Mouse (Mus musculus): ENCODE results near the gene 4931429L15Rik. TPM values are rescaled to one million over a fixed set of nuclear protein-coding genes. Genes with fewer than 3 reads are reported as not detected.

4931429L15Rik gene
- polyA plus RNA-seq, 1 experiment from 2014 or later, result not detected

DNA sequence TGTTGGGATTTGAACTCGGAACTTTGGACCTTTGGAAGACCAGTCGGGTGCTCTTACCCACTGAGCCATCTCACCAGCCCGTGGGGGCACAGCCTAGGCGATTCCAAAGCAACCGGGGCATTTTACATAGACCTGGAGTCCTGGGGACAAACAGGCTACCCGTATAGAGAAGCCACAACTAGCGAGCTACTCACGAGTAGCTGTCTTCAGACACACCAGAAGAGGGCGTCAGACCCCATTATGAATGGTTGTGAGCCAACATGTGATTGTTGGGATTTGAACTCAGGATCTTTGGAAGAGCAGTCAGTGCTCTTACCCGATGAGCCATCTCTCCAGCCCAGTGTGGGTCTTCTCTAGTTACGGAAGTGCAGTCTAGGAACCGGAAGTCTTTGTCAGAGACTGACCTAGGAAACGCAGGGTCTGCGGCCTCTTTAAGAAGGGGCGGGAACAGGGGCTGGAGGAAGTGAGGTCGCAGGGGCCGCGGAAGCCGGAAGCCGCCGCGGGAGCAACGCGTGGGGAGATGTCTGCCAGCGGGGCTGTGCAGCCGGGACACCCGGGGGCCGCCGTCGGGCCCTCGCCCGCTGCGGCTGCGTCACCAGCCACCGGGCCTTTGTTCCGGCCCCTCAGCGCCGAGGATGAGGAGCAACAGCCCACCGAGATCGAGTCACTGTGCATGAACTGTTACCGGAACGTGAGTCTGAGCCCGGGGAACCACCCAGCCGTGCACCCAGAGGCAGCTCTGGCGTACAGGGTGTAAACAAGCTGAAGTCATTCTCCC, 46.9 kb downstream of the 4931429L15Rik start, which contains the start of gene Zpr1:
Gene Zpr1 (plus strand): TSS at position 388 of the 778 bp plus-strand sequence.
- Histone ChIP-seq H3K27me3 (peaks cover 27% of the 10 kb centered on the region), H3K27ac (replicated peaks) (peak within 1 kb of the TSS; percentile 57), H3K4me3 (peak within 1 kb of the TSS; percentile 76), H3K4me1 (replicated peaks) (peaks cover 14% of the 10 kb centered on the region), H3K36me3 (peaks cover 36% of the 10 kb centered on the region), H3K9ac (peak within 1 kb of the TSS; percentile 77), H3K9me3 (no peaks in the 10 kb centered on the region), H3K4me2 (peak within 1 kb of the TSS; percentile 90)
- ATAC-seq (ENCODE audit: low read depth), result peak; percentile 98
- 5% methylated on average over 45 of the region's 45 CpGs for WGBS

DNA sequence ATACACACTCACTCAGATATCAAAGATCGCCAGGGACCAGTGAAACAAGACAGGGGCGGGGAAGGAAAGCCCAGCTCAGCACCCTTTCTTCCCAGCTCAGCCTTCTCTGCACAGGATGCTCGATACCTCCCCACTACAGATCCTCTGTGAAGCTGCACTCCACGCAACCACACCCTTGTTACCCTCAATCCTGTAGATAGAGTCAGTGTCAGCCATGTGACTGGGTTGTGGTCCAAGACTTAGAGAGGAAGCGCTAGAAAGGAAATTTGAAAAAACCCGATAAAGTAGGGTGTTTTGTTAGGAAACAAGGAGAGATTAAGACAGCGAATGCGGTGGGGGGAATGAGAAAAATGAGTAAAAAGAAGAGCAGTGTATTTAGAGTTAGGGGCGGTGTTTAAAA, 47.7 kb downstream of the 4931429L15Rik start:
- Histone ChIP-seq H3K4me1 (replicated peaks) (peaks cover 14% of the 10 kb centered on the region), H3K27ac (replicated peaks) (no peak overlapping the region), H3K36me3 (peaks cover 28% of the 10 kb centered on the region), H3K9me3 (no peaks in the 10 kb centered on the region), H3K27me3 (peaks cover 33% of the 10 kb centered on the region), H3K4me3 (no peak overlapping the region), H3K4me2 (peak overlapping the region; percentile 90; the same call in 1 of the 2 replicates), H3K9ac (no peak overlapping the region)
- WGBS, result 90% methylated on average over 9 of the region's 9 CpGs
- no peak for ATAC-seq (ENCODE audit: low read depth)

DNA sequence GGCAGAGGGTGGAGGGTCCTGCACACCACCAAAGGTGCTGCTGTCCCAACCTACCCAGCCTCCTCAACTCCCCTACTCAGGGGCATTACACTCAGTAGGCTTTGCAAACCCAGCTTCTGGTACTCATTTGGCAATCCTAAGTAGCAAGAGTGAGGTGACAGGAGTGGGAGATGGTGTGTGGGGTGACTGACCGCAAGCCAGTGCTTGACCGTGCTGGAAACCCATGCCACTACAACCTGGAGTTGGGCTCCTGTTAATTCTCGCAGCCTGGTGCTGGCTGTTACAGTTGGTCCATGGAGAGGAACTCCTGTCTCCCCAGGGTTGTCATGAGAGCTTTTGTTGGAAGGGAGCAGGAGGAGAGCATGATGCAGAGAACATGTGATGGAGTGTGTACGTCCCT, 49.0 kb downstream of the 4931429L15Rik start:
- peaks cover 33% of the 10 kb centered on the region for H3K27me3 ChIP-seq
- no peak overlapping the region for H3K4me3 ChIP-seq
- H3K9me3 ChIP-seq, result no peaks in the 10 kb centered on the region
- no peak overlapping the region for H3K4me2 ChIP-seq
- peaks cover 14% of the 10 kb centered on the region for H3K4me1 ChIP-seq (replicated peaks)
- peaks cover 15% of the 10 kb centered on the region for H3K36me3 ChIP-seq
- no peak overlapping the region for H3K9ac ChIP-seq
- no peak for ATAC-seq (ENCODE audit: low read depth)
- 91% methylated on average over 4 of the region's 4 CpGs for WGBS
- H3K27ac ChIP-seq (replicated peaks), result no peak overlapping the region

DNA sequence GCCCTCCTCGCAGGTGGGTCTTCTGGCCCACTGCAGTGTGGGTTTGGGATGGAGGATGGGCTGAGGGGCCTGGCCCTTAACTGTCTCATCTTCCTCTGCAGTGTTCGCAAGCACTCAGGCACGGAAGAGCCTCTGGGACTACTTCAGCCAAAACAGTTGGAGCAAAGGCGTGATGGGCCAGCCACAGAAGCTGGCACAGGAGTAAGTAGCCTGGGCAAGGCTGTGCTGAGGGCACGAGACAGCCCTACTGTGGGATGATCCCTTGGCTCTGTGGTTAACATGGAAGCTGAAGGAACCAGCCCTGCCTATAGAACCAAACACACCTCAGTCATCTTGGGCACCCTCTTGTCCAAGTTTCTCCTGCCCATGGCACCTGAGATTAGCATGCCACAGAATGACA, 50.7 kb downstream of the 4931429L15Rik start:
- Histone ChIP-seq H3K4me1 (replicated peaks) (peaks cover 8% of the 10 kb centered on the region), H3K4me2 (no peak overlapping the region), H3K27ac (replicated peaks) (no peak overlapping the region), H3K27me3 (peaks cover 33% of the 10 kb centered on the region), H3K9ac (no peak overlapping the region), H3K4me3 (no peak overlapping the region), H3K9me3 (no peaks in the 10 kb centered on the region), H3K36me3 (no peaks in the 10 kb centered on the region)
- WGBS, result 79% methylated on average over 5 of the region's 5 CpGs
- ATAC-seq (ENCODE audit: low read depth), result no peak

DNA sequence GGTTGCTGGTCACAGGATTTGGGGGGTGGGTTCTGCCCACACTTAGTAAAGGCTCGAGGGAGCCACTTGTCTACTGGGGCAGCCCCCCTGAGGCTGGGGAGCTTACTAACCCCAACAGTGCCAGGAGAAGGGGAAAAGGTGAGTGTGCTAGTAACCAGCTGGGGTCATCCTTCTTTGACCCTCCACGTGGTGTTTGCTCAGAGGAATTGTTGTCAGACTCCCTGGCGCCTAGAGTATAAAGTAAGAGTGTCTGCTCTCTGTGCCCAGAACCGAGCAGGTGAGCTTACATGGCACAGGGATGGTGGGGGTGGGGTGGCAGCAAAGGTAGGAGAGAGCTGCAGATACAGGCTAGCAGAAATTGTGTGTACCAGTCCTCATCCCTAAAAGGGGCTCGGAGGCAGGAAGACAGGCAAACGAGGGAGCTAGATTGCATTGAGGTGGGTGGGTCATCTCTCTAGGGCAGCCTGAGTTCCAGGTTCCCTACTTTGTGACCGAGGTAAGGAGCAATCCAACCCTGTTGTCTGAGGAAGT, 51.4 kb downstream of the 4931429L15Rik start, which contains the start of gene Apoa5:
Gene Apoa5 (plus strand): TSS at position 291 of the 531 bp plus-strand sequence.
- no peak for ATAC-seq (ENCODE audit: low read depth)
- H3K9me3 ChIP-seq, result no peaks in the 10 kb centered on the region

DNA sequence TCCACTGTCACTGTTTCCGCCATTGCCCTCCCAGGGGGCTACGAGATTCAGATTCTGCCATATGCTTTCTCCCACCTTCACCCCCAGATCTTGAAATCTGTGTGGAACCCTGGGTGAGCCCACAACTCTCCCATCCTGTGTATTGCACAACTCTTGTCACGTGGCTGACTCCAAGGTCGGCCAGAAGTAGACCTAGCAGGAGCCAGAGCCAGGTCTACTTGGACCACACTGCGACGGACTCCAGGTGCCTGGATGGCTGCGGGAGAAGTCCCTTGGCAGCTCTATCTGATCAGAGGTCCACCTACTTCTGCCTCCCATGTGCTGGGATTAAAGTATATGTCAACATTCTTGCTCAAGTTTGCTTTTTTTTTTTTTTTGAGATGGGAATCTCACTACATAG, 58.7 kb downstream of the 4931429L15Rik start:
- Histone ChIP-seq H3K9me3 (no peaks in the 10 kb centered on the region), H3K4me1 (replicated peaks) (no peaks in the 10 kb centered on the region), H3K36me3 (no peaks in the 10 kb centered on the region), H3K4me2 (no peak overlapping the region), H3K27me3 (no peaks in the 10 kb centered on the region), H3K4me3 (no peak overlapping the region), H3K27ac (replicated peaks) (no peak overlapping the region), H3K9ac (no peak overlapping the region)
- 90% methylated on average over 7 of the region's 7 CpGs for WGBS
- no peak for ATAC-seq (ENCODE audit: low read depth)

More for the DNA sequence above, 51.4 kb downstream of the 4931429L15Rik start, which contains the start of gene Apoa5:
- Histone ChIP-seq H3K4me3 (no peak within 1 kb of the TSS), H3K27me3 (peaks cover 33% of the 10 kb centered on the region), H3K9ac (no peak within 1 kb of the TSS), H3K27ac (replicated peaks) (no peak within 1 kb of the TSS), H3K4me2 (no peak within 1 kb of the TSS), H3K36me3 (no peaks in the 10 kb centered on the region), H3K4me1 (replicated peaks) (peaks cover under 1% of the 10 kb centered on the region)
- 59% methylated on average over 7 of the region's 7 CpGs for WGBS

DNA sequence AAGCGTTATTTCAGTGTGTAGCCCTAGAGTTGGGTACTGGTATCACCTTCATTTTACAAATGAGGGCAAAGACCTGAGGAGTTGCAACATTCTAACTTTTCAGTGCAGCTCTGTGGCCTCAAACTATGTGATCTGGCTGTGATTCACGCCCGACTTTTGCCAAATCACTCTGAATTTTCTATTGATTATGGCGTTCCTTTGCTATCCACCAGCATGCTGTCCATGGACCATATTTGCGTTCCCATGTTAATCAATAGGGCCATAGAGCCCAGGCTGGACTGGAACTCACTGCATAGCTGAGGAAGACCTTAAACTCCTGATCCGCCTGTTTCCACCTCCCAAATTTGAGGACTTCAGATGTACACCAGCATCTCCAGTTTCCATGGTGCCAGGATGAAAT, 60.7 kb downstream of the 4931429L15Rik start:
- WGBS, result 89% methylated on average over 6 of the region's 6 CpGs
- no peak for ATAC-seq (ENCODE audit: low read depth)

DNA sequence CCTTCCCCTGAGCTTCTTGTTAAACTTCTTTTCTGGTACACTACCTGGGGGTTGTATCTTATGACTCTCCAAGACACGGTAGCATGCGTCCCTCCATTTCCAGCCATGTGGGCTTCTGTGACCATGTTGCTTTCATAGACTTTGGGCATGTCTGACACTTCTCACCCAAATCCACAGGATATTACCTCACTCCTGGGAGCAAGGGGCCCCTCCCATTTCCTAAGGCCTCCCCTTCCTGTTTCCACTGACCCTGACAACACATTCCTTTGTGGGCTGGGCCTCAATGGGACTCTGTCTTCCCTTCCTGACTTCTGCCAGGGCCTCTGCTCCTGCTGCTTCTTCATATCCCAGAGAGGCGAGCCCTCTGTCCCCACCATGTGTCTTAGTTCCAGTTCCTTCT, 62.2 kb downstream of the 4931429L15Rik start:
- H3K27ac ChIP-seq (replicated peaks), result no peak overlapping the region
- H3K4me3 ChIP-seq, result no peak overlapping the region
- no peaks in the 10 kb centered on the region for H3K9me3 ChIP-seq
- no peak overlapping the region for H3K9ac ChIP-seq
- no peaks in the 10 kb centered on the region for H3K4me1 ChIP-seq (replicated peaks)
- no peak for ATAC-seq (ENCODE audit: low read depth)
- 89% methylated on average over 3 of the region's 3 CpGs for WGBS
- no peak overlapping the region for H3K4me2 ChIP-seq
- no peaks in the 10 kb centered on the region for H3K27me3 ChIP-seq
- no peaks in the 10 kb centered on the region for H3K36me3 ChIP-seq

More for the DNA sequence above, 60.7 kb downstream of the 4931429L15Rik start:
- Histone ChIP-seq H3K27me3 (no peaks in the 10 kb centered on the region), H3K27ac (replicated peaks) (no peak overlapping the region), H3K4me3 (no peak overlapping the region), H3K36me3 (no peaks in the 10 kb centered on the region), H3K4me2 (no peak overlapping the region), H3K9me3 (no peaks in the 10 kb centered on the region), H3K4me1 (replicated peaks) (no peaks in the 10 kb centered on the region), H3K9ac (no peak overlapping the region)

DNA sequence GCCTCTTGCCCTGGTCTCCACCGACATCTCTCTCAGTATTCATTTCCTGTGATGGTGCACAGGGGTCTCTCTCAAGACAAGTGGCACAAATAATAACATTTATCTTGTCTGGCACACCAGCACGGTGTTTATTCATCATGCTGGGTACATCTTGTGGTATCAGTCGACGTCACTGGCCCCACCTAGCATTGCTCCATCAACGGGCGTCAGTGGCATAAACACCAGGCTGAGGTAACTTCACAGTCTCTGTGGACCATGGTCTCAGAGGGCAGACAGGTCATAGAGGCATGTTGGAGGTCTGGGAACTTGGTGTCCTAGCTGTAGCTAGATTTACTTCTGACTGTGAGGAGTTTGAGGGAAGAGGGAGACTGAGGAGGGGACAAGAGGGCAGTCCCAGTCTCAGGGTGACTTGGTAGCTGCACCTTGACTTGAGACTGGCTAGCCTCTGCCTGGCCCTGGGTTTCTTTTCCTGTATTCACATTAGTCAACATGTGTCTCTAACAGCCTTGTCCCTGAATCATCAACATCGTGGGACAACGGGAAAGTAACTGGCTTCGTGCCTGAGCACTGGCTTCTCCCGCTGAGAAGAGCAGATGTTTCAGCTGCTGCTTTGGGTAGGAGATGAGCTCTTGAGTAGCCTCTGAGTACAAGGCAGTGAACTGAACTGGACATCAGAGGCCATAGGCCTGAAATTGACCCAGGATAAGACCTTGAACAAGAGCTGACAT, 63.0 kb downstream of the 4931429L15Rik start:
- no peak overlapping the region for H3K4me2 ChIP-seq
- no peaks in the 10 kb centered on the region for H3K27me3 ChIP-seq
- H3K27ac ChIP-seq (replicated peaks), result no peak overlapping the region
- no peak overlapping the region for H3K4me3 ChIP-seq
- H3K9ac ChIP-seq, result no peak overlapping the region
- no peaks in the 10 kb centered on the region for H3K9me3 ChIP-seq
- 89% methylated on average over 10 of the region's 10 CpGs for WGBS
- H3K36me3 ChIP-seq, result no peaks in the 10 kb centered on the region
- H3K4me1 ChIP-seq (replicated peaks), result no peaks in the 10 kb centered on the region
- ATAC-seq (ENCODE audit: low read depth), result no peak

DNA sequence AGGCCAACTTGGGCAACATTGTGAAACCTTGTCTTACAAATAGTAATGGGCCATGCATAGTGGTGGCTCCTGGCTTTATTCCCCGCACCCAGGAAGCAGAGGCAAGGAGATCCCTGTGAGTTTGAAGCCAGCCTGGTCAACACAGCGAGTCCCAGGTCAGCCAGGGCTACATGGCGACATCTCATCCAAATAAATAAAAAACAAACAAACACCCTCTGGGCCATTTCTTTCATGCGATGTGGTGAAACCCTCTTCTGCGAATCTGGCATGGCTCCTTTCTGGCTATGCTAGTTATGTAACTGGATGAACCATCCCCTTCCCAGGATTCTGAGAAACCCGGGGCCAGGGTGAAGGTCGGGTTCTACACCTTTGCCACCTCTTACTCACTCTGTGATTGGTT, 63.6 kb downstream of the 4931429L15Rik start:
- H3K4me2 ChIP-seq, result no peak overlapping the region
- no peak for ATAC-seq (ENCODE audit: low read depth)
- WGBS, result 91% methylated on average over 7 of the region's 7 CpGs

More for the DNA sequence above, 63.6 kb downstream of the 4931429L15Rik start:
- no peak overlapping the region for H3K27ac ChIP-seq (replicated peaks)
- H3K27me3 ChIP-seq, result no peaks in the 10 kb centered on the region
- no peaks in the 10 kb centered on the region for H3K9me3 ChIP-seq
- no peak overlapping the region for H3K4me3 ChIP-seq
- no peaks in the 10 kb centered on the region for H3K36me3 ChIP-seq
- H3K4me1 ChIP-seq (replicated peaks), result no peaks in the 10 kb centered on the region
- H3K9ac ChIP-seq, result no peak overlapping the region

Measured in neural tube, embryonic 13.5 days (tissue).